Mouse (Mus musculus): ENCODE measurements around the gene Krtap31-1. TPM values are rescaled to one million over a fixed set of nuclear protein-coding genes. Genes with fewer than 3 reads are reported as not detected.
"Not testable (repeated sequence)": the region's sequence is repeated elsewhere in the genome, so short reads cannot be mapped to it uniquely, and the experiment has no call there.

Krtap31-1 gene
- total RNA-seq (2021) = not detected
- long read RNA-seq = 0 reads

- DNase-seq (ENCODE audit: low spot score in 2 of 2) = no peak
Measured at GRCm38 (mm10) chr11:99907620-99908019, at the start of gene Krtap31-1. Gene Krtap31-1, plus strand, starts transcription at chr11:99907920.

DNA sequence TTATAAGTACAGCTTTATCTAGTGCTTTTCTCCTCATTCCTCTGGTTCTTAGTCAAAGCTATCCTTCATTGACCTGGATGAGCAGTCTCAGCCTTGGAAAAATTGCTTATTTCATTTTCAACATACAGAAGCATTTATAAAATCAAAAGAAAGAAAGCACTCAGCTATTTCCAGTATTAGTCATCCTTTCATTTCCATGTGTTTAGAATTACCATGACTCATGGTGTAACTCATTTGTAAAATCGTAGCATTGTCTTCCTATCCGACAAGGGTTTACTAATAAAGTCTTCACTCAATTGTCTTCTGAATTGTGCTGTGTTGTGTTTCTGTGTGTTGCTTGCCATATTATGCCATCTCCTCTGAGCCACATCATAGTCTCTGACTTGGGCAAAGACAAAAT, 49.0 kb upstream of the Krtap31-1 start:
- no peak for DNase-seq (ENCODE audit: low spot score in 2 of 2)

DNA sequence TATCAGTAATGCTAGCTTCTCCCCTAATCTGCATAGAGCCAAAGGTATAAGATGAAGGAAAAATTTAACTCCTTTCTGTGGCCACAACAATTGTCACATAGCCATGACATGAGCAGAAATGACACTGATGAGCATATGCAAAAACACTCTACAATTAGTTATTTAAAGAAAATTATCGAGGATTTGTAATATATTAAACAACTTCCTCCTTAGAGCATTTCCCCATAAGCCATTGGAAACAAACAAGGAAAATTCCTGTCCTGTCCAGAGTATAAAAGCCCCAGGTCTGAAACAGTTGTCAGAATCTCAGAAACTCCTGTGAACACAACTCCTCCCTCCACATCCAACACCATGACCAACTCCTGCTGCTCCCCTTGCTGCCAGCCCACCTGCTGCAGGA, 43.5 kb upstream of the Krtap31-1 start, which contains the start of gene Gm11559:
Gm11559 (plus strand) TSS at position 301 of the 400 bp plus-strand sequence.
- DNase-seq (ENCODE audit: low spot score in 2 of 2) = not testable (repeated sequence)

DNA sequence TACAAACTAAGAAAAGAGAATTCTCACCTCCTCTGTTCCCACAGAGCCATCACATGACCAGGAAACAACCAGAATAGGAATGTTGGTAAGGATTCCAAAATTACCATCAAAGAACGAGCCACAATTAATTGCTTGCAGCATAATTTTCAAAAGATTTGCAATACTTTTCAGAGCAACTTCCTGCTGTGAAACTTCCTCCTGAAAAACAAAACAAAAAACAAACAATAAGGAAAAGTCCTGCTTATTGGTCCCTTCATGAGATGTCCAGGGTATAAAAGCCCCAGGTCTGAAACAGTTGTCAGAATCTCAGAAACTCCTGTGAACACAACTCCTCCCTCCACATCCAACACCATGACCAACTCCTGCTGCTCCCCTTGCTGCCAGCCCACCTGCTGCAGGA, 34.6 kb upstream of the Krtap31-1 start, which contains the start of gene Krtap9-1:
Krtap9-1 (plus strand) TSS at position 301 of the 400 bp plus-strand sequence.
- not testable (repeated sequence) for DNase-seq (ENCODE audit: low spot score in 2 of 2)

DNA sequence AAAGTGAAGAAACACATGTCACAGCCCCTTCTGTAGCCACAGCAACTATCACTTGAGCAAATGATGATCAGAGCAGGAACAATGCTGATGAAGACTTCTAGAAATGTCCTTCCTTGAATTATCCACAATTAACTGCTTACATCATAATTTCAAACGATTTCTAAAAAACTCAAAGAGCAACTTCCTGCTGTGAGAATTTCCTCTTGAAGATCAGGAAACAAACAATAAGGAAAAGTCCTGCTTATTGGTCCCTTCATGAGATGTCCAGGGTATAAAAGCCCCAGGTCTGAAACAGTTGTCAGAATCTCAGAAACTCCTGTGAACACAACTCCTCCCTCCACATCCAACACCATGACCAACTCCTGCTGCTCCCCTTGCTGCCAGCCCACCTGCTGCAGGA, 28.8 kb upstream of the Krtap31-1 start, which contains the start of gene Gm11567:
Gm11567 (plus strand) TSS at position 301 of the 400 bp plus-strand sequence.
- DNase-seq (ENCODE audit: low spot score in 2 of 2) = not testable (repeated sequence)

- no peak for DNase-seq (ENCODE audit: low spot score in 2 of 2)
Measured at GRCm38 (mm10) chr11:99914451-99914850, 6.7 kb downstream of the Krtap31-1 start, which contains the start of gene Gm11565. Gene Gm11565, plus strand, starts transcription at chr11:99914751.

- DNase-seq (ENCODE audit: low spot score in 2 of 2) = no peak
Measured at GRCm38 (mm10) chr11:99935991-99936390, 28.3 kb downstream of the Krtap31-1 start, which contains the start of gene Krtap31-2. Gene Krtap31-2, plus strand, starts transcription at chr11:99936291.

- no peak for DNase-seq (ENCODE audit: low spot score in 2 of 2)
Measured at GRCm38 (mm10) chr11:99937751-99938264, 30.1 kb downstream of the Krtap31-1 start.

DNA sequence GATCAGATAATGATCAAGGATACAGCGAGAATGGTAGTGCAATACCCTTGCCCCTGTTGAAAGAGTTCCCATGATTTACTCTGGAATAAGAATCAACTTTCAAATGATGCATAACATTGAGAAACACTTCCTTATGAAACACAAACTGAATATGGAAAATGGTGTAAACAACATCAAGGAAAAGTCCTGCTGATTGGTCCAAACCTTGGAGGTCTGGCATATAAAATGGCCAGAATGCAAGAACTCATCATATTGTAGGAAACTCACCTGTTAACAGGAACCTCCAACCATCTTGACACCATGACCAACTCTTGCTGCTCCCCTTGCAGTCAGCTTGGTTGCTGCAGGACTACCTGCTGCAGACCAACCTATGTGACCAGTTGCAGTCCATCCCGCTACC, 40.5 kb downstream of the Krtap31-1 start, which contains the start of gene Krtap9-5:
Krtap9-5 (plus strand) TSS at position 301 of the 400 bp plus-strand sequence.
- no peak for DNase-seq (ENCODE audit: low spot score in 2 of 2)

Other genes with a start within 250 kb of the Krtap31-1 start
- gene Gm11563, start 249.0 kb upstream of the Krtap31-1 start, total RNA-seq (2021) = not detected
- not detected for gene Krtap4-6, start 242.0 kb upstream of the Krtap31-1 start, total RNA-seq (2021)
- gene Gm14190, start 217.2 kb upstream of the Krtap31-1 start, total RNA-seq (2021) = not detected
- gene Gm14180, start 173.6 kb upstream of the Krtap31-1 start, total RNA-seq (2021) = not detected
- not detected for gene Gm11595, start 135.0 kb upstream of the Krtap31-1 start, total RNA-seq (2021)
- not detected for gene Krtap4-8, start 127.2 kb upstream of the Krtap31-1 start, total RNA-seq (2021)
- not detected for gene Krtap4-9, start 122.7 kb upstream of the Krtap31-1 start, total RNA-seq (2021)
- gene Gm11596, start 114.5 kb upstream of the Krtap31-1 start, total RNA-seq (2021) = not detected
- gene Gm11569, start 109.0 kb upstream of the Krtap31-1 start, total RNA-seq (2021) = not detected
- gene Gm11554, start 103.5 kb upstream of the Krtap31-1 start, total RNA-seq (2021) = not detected
- not detected for gene Krtap4-13, start 98.0 kb upstream of the Krtap31-1 start, total RNA-seq (2021)
- gene Gm11564, start 92.3 kb upstream of the Krtap31-1 start, total RNA-seq (2021) = not detected
- gene 2300003K06Rik, start 69.9 kb upstream of the Krtap31-1 start, total RNA-seq (2021) = not detected
- not detected for gene Krtap4-16, start 56.3 kb upstream of the Krtap31-1 start, total RNA-seq (2021)
- not detected for gene Gm11568, start 50.0 kb upstream of the Krtap31-1 start, total RNA-seq (2021)
- not detected for gene Gm11559, start 43.4 kb upstream of the Krtap31-1 start, total RNA-seq (2021)
- gene Krtap9-1, start 34.5 kb upstream of the Krtap31-1 start, total RNA-seq (2021) = not detected
- not detected for gene Gm11567, start 28.7 kb upstream of the Krtap31-1 start, total RNA-seq (2021)
- not detected for gene Gm11565, start 6.8 kb downstream of the Krtap31-1 start, total RNA-seq (2021)
- not detected for gene Krtap31-2, start 28.4 kb downstream of the Krtap31-1 start, total RNA-seq (2021)
- gene Krtap9-5, start 40.6 kb downstream of the Krtap31-1 start, total RNA-seq (2021) = not detected
- gene Krtap29-1, start 71.1 kb downstream of the Krtap31-1 start, total RNA-seq (2021) = not detected
- gene Krtap16-1, start 78.7 kb downstream of the Krtap31-1 start, total RNA-seq (2021) = not detected
- gene Krtap17-1, start 86.1 kb downstream of the Krtap31-1 start, total RNA-seq (2021) = not detected
- not detected for gene Krt33a, start 108.3 kb downstream of the Krtap31-1 start, total RNA-seq (2021)
- not detected for gene Krt33b, start 121.9 kb downstream of the Krtap31-1 start, total RNA-seq (2021)
- gene Krt34, start 133.6 kb downstream of the Krtap31-1 start, total RNA-seq (2021) = not detected
- gene Krt31, start 142.6 kb downstream of the Krtap31-1 start, total RNA-seq (2021) = not detected
- gene Krt32, start 180.3 kb downstream of the Krtap31-1 start, total RNA-seq (2021) = not detected
- gene Krt35, start 188.3 kb downstream of the Krtap31-1 start, total RNA-seq (2021) = not detected
- not detected for gene Krt36, start 197.7 kb downstream of the Krtap31-1 start, total RNA-seq (2021)
- gene Krt13, start 213.6 kb downstream of the Krtap31-1 start, total RNA-seq (2021) = not detected
- gene Krt15, start 228.0 kb downstream of the Krtap31-1 start, total RNA-seq (2021) = under 1 TPM in 1 of 2 experiments, not detected in 1; 0.51 TPM
- gene Krt19, start 240.7 kb downstream of the Krtap31-1 start, total RNA-seq (2021) = not detected